Mouse (Mus musculus): ENCODE results near the gene Hist2h2ab.

DNA sequence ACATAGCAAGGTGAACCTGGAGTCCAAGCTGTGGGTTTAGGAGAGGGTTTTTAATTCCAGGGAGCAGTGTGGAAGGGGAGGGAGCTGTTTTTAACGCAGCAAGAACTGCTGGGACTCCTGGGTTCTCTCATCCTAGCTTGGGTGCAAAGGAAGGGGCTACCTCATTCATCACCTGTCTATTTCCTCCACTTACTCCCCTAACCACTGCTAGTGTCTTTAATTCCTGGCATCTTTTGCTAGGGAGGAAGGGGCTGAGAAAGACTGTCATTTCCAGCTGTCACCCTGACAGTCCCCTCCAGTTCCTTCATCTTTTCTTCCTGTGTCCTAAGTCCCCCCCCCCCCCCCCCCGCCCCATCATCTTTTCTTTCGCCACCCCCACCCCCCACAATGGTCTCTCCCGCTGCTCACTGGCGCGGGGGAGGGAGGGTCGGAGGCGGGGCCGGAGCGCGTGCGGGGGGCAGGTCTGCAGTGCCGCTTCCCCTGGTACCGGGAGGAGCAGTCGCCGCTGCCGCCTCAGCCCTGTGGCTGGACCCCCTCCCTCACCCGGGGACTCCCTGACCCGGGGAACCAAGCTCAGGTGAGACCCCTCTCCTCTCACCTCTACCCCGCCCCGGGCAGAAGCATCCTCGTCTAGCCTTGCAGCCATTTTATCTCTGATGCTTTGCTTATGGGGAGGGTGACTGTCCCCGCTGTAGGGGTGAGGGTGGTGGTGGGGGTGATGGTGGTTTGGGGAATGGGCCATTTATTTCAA is 38.8 kb upstream of the Hist2h2ab start, which contains the start of gene Sv2a:
- TF ChIP-seq CHD2 (IDR thresholded peaks at IDR 0.05; ENCODE audit: low read depth, low read length) = no peak
- TF ChIP-seq ZC3H11A (IDR thresholded peaks at IDR 0.05; ENCODE audit: borderline replicate concordance, low read depth, low read length) = no peak

All from ES-E14 (cell line).